Mouse (Mus musculus) liver, adult 2 months (tissue): Measurements from ENCODE around the gene Rsg1. TPM values are rescaled to one million over a fixed set of nuclear protein-coding genes. Genes with fewer than 3 reads are reported as not detected.

Experiments
- DNase-seq: peaks from one replicate; pipeline ENCODE4 v3.0.0-alpha.2; 2011; ENCODE audit warnings: low read depth, low spot score; ENCODE audit errors: extremely low read depth
- H3K27ac ChIP-seq: fragments of 200-500 bp; replicated peaks from 2 replicates; pipeline ENCODE4 v1.5.1; 2012; ENCODE audit warnings: low read depth, mild to moderate bottlenecking, control low read depth, inconsistent platforms, low read length; ENCODE audit not compliant: insufficient read depth
- H3K27me3 ChIP-seq: fragments of 200-500 bp; 2 replicates; pipeline ENCODE4 v1.6.1; 2012; ENCODE audit warnings: mild to moderate bottlenecking, moderate library complexity, low read length, inconsistent platforms; ENCODE audit not compliant: control insufficient read depth, insufficient read depth
- H3K36me3 ChIP-seq: fragments of 200-500 bp; 2 replicates; pipeline ENCODE4 v1.6.1; 2012; ENCODE audit warnings: low read length, inconsistent platforms; ENCODE audit not compliant: control insufficient read depth, insufficient read depth
- H3K4me1 ChIP-seq: fragments of 200-500 bp; 2 replicates; pipeline ENCODE4 v1.6.1; 2011; ENCODE audit warnings: low read length; ENCODE audit not compliant: control insufficient read depth, insufficient read depth
- H3K4me3 ChIP-seq: fragments of 200-500 bp; 2 replicates; pipeline ENCODE4 v1.5.1; 2011; ENCODE audit warnings: low read depth, mild to moderate bottlenecking, control low read depth, low read length, moderate library complexity; ENCODE audit not compliant: insufficient read depth
- H3K79me2 ChIP-seq: fragments of 200-500 bp; 2 replicates; pipeline ENCODE4 v1.6.1; 2012; ENCODE audit warnings: inconsistent platforms, mild to moderate bottlenecking, low read length, moderate library complexity; ENCODE audit not compliant: control insufficient read depth, insufficient read depth
- H3K9ac ChIP-seq: fragments of 200-500 bp; 2 replicates; pipeline ENCODE4 v1.6.1; 2012; ENCODE audit warnings: low read depth, mild to moderate bottlenecking, control low read depth, inconsistent platforms, low read length
- CTCF ChIP-seq: fragments of 200-500 bp; IDR thresholded peaks from 2 replicates; pipeline ENCODE4 v1.5.1; 2011; ENCODE audit warnings: low read depth, low read length, control low read depth
- POLR2A ChIP-seq: fragments of 200-500 bp; IDR thresholded peaks from 2 replicates; pipeline ENCODE4 v1.6.1; 2011; ENCODE audit warnings: low read length, control low read depth; ENCODE audit not compliant: insufficient read depth; ENCODE audit errors: extremely low read depth
- WGBS: fragments of 180-500 bp; shearing (Covaris S2); methylation state at CpG from one replicate; pipeline ENCODE4 v1.1.7; 2018; 5-methylcytosine and 5-hydroxymethylcytosine counted together
- polyA plus RNA-seq: library from polyadenylated mRNA; depleted of rRNA; stranded (reverse); fragments of >200 nt; gene quantifications from 2 replicates; pipeline ENCODE4 v1.2.3, GENCODE M21; 2012
- total RNA-seq: library from RNA; depleted of rRNA; stranded (reverse); fragments of >200 nt; gene quantifications from 2 replicates; pipeline ENCODE4 v1.2.3, GENCODE M21; 2014

Gene Rsg1
- total and polyA plus RNA-seq, 2 experiments, result 0.50 to 0.55 TPM

- Histone ChIP-seq H3K9ac (no peak overlapping the region), H3K27me3 (no peaks in the 10 kb centered on the region)
- DNase-seq, result no peak
Measured at GRCm38 (mm10) chr4:141246089-141246997, 32.6 kb downstream of the Rsg1 start.

DNA sequence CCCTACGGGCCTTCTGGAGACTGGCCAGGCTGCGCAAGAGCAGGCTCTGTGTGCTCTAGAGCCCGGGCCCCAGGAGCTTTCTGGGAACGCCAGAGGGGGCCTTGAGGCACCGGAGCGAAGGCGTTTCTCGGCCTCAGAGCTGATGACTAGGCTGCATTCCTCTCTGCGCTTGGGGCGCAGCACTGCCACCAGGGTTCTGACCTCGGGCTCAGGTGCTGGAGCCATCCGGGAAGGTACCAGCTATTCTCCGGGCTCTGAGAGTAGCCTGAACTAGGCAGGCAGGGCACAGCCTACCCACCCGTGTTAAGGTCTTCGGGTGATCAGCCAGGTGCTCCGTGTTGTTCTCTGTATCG is 33.2 kb downstream of the Rsg1 start:
- no peak for TF ChIP-seq CTCF
- TF ChIP-seq POLR2A, result no peak
- WGBS, result 82% methylated on average over 17 of the region's 17 CpGs
- peaks cover 9% of the 10 kb centered on the region; the same call in 1 of the 2 replicates for H3K36me3 ChIP-seq
- H3K4me3 ChIP-seq, result no peak overlapping the region
- H3K27ac ChIP-seq, result no peak overlapping the region
- H3K79me2 ChIP-seq, result peaks cover 7% of the 10 kb centered on the region; the same call in 1 of the 2 replicates
- DNase-seq, result no peak
- H3K4me1 ChIP-seq, result peaks cover 25% of the 10 kb centered on the region
- H3K27me3 ChIP-seq, result no peaks in the 10 kb centered on the region
- H3K9ac ChIP-seq, result no peak overlapping the region

More at GRCm38 (mm10) chr4:141246089-141246997, 32.6 kb downstream of the Rsg1 start:
- H3K36me3 ChIP-seq, result peaks cover 6% of the 10 kb centered on the region; the same call in 1 of the 2 replicates
- H3K4me3 ChIP-seq, result no peak overlapping the region
- H3K79me2 ChIP-seq, result peaks cover 7% of the 10 kb centered on the region; the same call in 1 of the 2 replicates
- TF ChIP-seq CTCF, result no peak
- TF ChIP-seq POLR2A, result no peak
- 73% methylated on average over 24 of the region's 24 CpGs for WGBS
- no peak overlapping the region for H3K27ac ChIP-seq
- H3K4me1 ChIP-seq, result peaks cover 30% of the 10 kb centered on the region

GRCm38 (mm10) chr4:141247776-141248613 is 34.2 kb downstream of the Rsg1 start:
- H3K36me3 ChIP-seq, result peaks cover 13% of the 10 kb centered on the region; the same call in 1 of the 2 replicates
- DNase-seq, result no peak
- peaks cover 7% of the 10 kb centered on the region; the same call in 1 of the 2 replicates for H3K79me2 ChIP-seq
- H3K4me3 ChIP-seq, result peak overlapping the region; percentile 40; the same call in 1 of the 2 replicates
- peaks cover 18% of the 10 kb centered on the region for H3K4me1 ChIP-seq
- H3K9ac ChIP-seq, result peak overlapping the region; percentile 40; the same call in 1 of the 2 replicates
- no peak overlapping the region for H3K27ac ChIP-seq
- 64% methylated on average over 60 of the region's 60 CpGs for WGBS
- no peaks in the 10 kb centered on the region for H3K27me3 ChIP-seq
- TF ChIP-seq CTCF, result no peak
- TF ChIP-seq POLR2A, result no peak

DNA sequence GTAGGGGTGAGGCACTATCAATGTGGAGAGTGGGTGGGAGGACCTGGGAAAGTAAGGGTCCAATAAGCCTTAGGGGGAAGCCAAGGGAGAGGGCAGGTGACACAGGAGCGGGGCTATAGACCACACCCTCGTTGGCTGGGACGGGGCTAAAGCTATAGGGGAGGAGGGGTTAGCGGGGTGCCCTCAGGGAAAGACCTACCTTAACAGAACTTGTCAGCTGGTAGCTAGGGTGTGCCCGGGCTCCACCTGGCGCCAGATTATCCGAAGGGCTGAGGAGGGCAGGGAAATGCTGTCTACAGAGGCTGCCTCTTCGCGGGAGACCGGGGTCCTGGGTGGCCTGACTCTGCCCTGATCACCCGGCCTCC is 34.8 kb downstream of the Rsg1 start:
- TF ChIP-seq POLR2A (no peak), CTCF (no peak)
- no peak overlapping the region for H3K27ac ChIP-seq
- H3K9ac ChIP-seq, result no peak overlapping the region
- peaks cover 13% of the 10 kb centered on the region for H3K4me1 ChIP-seq
- peaks cover 13% of the 10 kb centered on the region; the same call in 1 of the 2 replicates for H3K36me3 ChIP-seq
- 79% methylated on average over 11 of the region's 11 CpGs for WGBS
- no peak for DNase-seq
- H3K79me2 ChIP-seq, result peaks cover 7% of the 10 kb centered on the region; the same call in 1 of the 2 replicates
- H3K27me3 ChIP-seq, result no peaks in the 10 kb centered on the region
- H3K4me3 ChIP-seq, result no peak overlapping the region

GRCm38 (mm10) chr4:141249383-141249782 is 35.6 kb downstream of the Rsg1 start:
- WGBS, result 89% methylated on average over 11 of the region's 11 CpGs
- H3K27me3 ChIP-seq, result no peaks in the 10 kb centered on the region
- no peak for DNase-seq

More at GRCm38 (mm10) chr4:141249383-141249782, 35.6 kb downstream of the Rsg1 start:
- no peak overlapping the region for H3K9ac ChIP-seq
- peaks cover 7% of the 10 kb centered on the region; the same call in 1 of the 2 replicates for H3K79me2 ChIP-seq
- TF ChIP-seq CTCF (no peak), POLR2A (no peak)
- no peak overlapping the region for H3K4me3 ChIP-seq
- H3K27ac ChIP-seq, result no peak overlapping the region
- H3K4me1 ChIP-seq, result peaks cover 8% of the 10 kb centered on the region
- peaks cover 13% of the 10 kb centered on the region; the same call in 1 of the 2 replicates for H3K36me3 ChIP-seq
